Mouse (Mus musculus): ENCODE measurements around the gene Disp2.

DNA sequence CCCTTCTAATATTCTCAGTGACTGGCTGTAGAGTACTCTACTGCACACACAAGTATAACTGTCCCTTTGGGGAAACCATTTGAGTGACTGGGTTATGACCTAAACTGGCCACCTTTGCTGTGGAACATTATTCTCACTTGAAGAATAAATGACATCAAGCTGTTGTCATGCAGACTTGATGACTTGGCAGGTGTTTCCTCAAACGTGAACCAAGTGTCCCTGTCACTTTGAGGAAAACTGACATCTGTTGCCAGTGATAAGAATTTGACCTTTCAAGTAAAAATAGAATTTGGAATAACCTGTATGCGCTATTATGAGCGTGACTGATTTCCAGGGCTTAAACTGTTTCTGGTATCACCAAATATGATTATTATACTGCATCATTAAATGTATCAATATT lies 39.2 kb upstream of the Disp2 start:
- no peak for TF ChIP-seq CTCF (conservative IDR thresholded peaks at IDR 0.05; ENCODE audit: low read length)
- TF ChIP-seq NANOG (IDR thresholded peaks at IDR 0.05; ENCODE audit: borderline replicate concordance, low read length): no peak
